Comparison of ENCODE assay signal across 20 mouse cellular contexts in the genomic region with DNA sequence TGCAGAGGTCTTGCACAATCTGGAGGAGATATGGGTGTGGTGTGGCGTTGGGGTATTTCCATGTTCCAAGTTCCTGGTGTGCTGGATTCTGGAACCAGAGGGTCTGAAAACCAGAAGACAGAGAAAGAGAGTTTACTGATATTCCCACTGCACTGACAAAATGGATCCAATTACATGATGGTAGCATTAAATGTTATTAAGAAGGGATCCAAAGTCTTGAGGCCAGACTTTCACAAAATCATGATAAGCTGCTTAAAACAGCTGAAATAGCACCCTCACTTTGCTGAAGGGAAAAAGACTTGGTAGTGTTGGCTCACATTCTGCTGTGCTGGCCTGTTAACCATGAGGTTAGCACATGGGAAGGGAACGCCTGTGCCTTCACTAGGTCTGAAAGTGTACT.
DNase-seq lines count a peak whose midpoint lies in the region; ATAC-seq lines count a peak whose summit lies in the region.
"Had no signal": no experiment of that assay in that cellular context is flagged by ENCODE, and none has a peak within 500 bp of the region (broad histone marks: within the 10 kb centered on the region; RNA-seq: fewer than 3 reads in every experiment).

No protein-coding gene starts in this region.

- no peaks in the 10 kb centered on the region for H3K9me3 ChIP-seq in kidney, embryonic 15.5 days (replicated peaks)
- H3K9me3 ChIP-seq in embryonic facial prominence, embryonic 12.5 days, result no peaks in the 10 kb centered on the region
- no peaks in the 10 kb centered on the region for H3K9me3 ChIP-seq in embryonic facial prominence, embryonic 15.5 days (replicated peaks)
- H3K9me3 ChIP-seq in forebrain, embryonic 16.5 days (ENCODE audit: control insufficient read depth, low read length), result no peaks in the 10 kb centered on the region
- H3K9me3 ChIP-seq: G1E; liver, embryonic 12.5 days; midbrain, embryonic 12.5 days had no signal

- no peak for DNase-seq in kidney, postnatal 4 days
- DNase-seq in urinary bladder, postnatal 14 days (ENCODE audit: low spot score), result no peak
- DNase-seq: B cell, adult 2 months; gastrocnemius, postnatal 25 days; heart, adult 18-20 months; right cerebral cortex, postnatal 25 days; thymus, postnatal 25 days had no signal

- H3K27me3 ChIP-seq in kidney, embryonic 15.5 days, result no peaks in the 10 kb centered on the region
- no peaks in the 10 kb centered on the region for H3K27me3 ChIP-seq in embryonic facial prominence, embryonic 12.5 days
- H3K27me3 ChIP-seq in embryonic facial prominence, embryonic 15.5 days, result no peaks in the 10 kb centered on the region
- no peaks in the 10 kb centered on the region for H3K27me3 ChIP-seq in forebrain, embryonic 16.5 days (replicated peaks; ENCODE audit: control insufficient read depth, insufficient read depth, low read length)
- H3K27me3 ChIP-seq: CH12.LX; heart, embryonic 12.5 days; liver, embryonic 12.5 days; midbrain, embryonic 12.5 days; Patski had no signal

- no peak for ATAC-seq in kidney, embryonic 15.5 days (replicated peaks; ENCODE audit: low FRiP score)
- ATAC-seq in embryonic facial prominence, embryonic 12.5 days (ENCODE audit: insufficient number of reproducible peaks, insufficient read depth, low FRiP score, low TSS enrichment), result no peak
- ATAC-seq in embryonic facial prominence, embryonic 15.5 days (ENCODE audit: insufficient number of reproducible peaks, low FRiP score, low TSS enrichment, low read depth), result no peak
- no peak for ATAC-seq in forebrain, embryonic 16.5 days
- ATAC-seq in erythroid progenitor cell, adult 5-6 weeks (replicated peaks; ENCODE audit: low FRiP score, poor library complexity, severe bottlenecking), result no peak
- ATAC-seq: inflammation-experienced regulatory T-cells, adult 6 months; liver, embryonic 12.5 days; Patski had no signal

- peak overlapping the region; percentile 28; the same call in 1 of the 2 replicates for H3K27ac ChIP-seq in kidney, embryonic 15.5 days
- peak overlapping the region; percentile 18 for H3K27ac ChIP-seq in embryonic facial prominence, embryonic 12.5 days
- peak overlapping the region; percentile 44; the same call in 1 of the 2 replicates for H3K27ac ChIP-seq in embryonic facial prominence, embryonic 15.5 days (replicated peaks)
- peak overlapping the region; percentile 53; the same call in 1 of the 2 replicates for H3K27ac ChIP-seq in forebrain, embryonic 16.5 days (ENCODE audit: low read length)
- H3K27ac ChIP-seq: kidney, postnatal 0 days; liver, embryonic 12.5 days; midbrain, embryonic 12.5 days had no signal

- WGBS in kidney, embryonic 15.5 days, result 89% methylated on average over 2 of the region's 2 CpGs
- WGBS in embryonic facial prominence, embryonic 12.5 days, result 82% methylated on average over 2 of the region's 2 CpGs
- 68% methylated on average over 2 of the region's 2 CpGs for WGBS in embryonic facial prominence, embryonic 15.5 days
- 56% methylated on average over 2 of the region's 2 CpGs for WGBS in forebrain, embryonic 16.5 days

- no peak overlapping the region for H3K9ac ChIP-seq in kidney, embryonic 15.5 days
- H3K9ac ChIP-seq in embryonic facial prominence, embryonic 12.5 days, result no peak overlapping the region
- no peak overlapping the region for H3K9ac ChIP-seq in embryonic facial prominence, embryonic 15.5 days
- no peak overlapping the region for H3K9ac ChIP-seq in forebrain, embryonic 16.5 days (replicated peaks; ENCODE audit: low read depth, low read length)
- H3K9ac ChIP-seq: heart, embryonic 12.5 days; liver, embryonic 12.5 days; midbrain, embryonic 12.5 days had no signal

- no peak overlapping the region for H3K4me2 ChIP-seq in kidney, embryonic 15.5 days
- no peak overlapping the region for H3K4me2 ChIP-seq in embryonic facial prominence, embryonic 12.5 days (replicated peaks)
- peak overlapping the region; percentile 28; the same call in 1 of the 2 replicates for H3K4me2 ChIP-seq in embryonic facial prominence, embryonic 15.5 days (replicated peaks)
- H3K4me2 ChIP-seq in forebrain, embryonic 16.5 days (ENCODE audit: low read length), result no peak overlapping the region
- H3K4me2 ChIP-seq: heart, embryonic 12.5 days; liver, embryonic 12.5 days had no signal

- peaks cover 22% of the 10 kb centered on the region for H3K4me1 ChIP-seq in kidney, embryonic 15.5 days
- H3K4me1 ChIP-seq in embryonic facial prominence, embryonic 12.5 days, result peaks cover 24% of the 10 kb centered on the region
- peaks cover 17% of the 10 kb centered on the region for H3K4me1 ChIP-seq in embryonic facial prominence, embryonic 15.5 days
- peaks cover 14% of the 10 kb centered on the region for H3K4me1 ChIP-seq in forebrain, embryonic 16.5 days (replicated peaks; ENCODE audit: control insufficient read depth, insufficient read depth, low read length)
- H3K4me1 ChIP-seq: heart, embryonic 12.5 days; liver, embryonic 12.5 days had no signal

- no peak overlapping the region for H3K4me3 ChIP-seq in kidney, embryonic 15.5 days (replicated peaks)
- no peak overlapping the region for H3K4me3 ChIP-seq in embryonic facial prominence, embryonic 12.5 days
- H3K4me3 ChIP-seq in embryonic facial prominence, embryonic 15.5 days (replicated peaks), result no peak overlapping the region
- H3K4me3 ChIP-seq in forebrain, embryonic 16.5 days (replicated peaks; ENCODE audit: low read length), result no peak overlapping the region
- H3K4me3 ChIP-seq: heart, embryonic 12.5 days; liver, embryonic 12.5 days; midbrain, embryonic 12.5 days had no signal

- H3K36me3 ChIP-seq in kidney, embryonic 15.5 days, result no peaks in the 10 kb centered on the region
- no peaks in the 10 kb centered on the region for H3K36me3 ChIP-seq in embryonic facial prominence, embryonic 12.5 days
- H3K36me3 ChIP-seq in embryonic facial prominence, embryonic 15.5 days, result no peaks in the 10 kb centered on the region
- no peaks in the 10 kb centered on the region; the same call in 1 of the 2 replicates for H3K36me3 ChIP-seq in forebrain, embryonic 16.5 days (ENCODE audit: control insufficient read depth, insufficient read depth)
- H3K36me3 ChIP-seq: G1E; heart, embryonic 12.5 days; liver, embryonic 12.5 days; midbrain, embryonic 12.5 days had no signal
